Mouse (Mus musculus): ENCODE measurements around the gene Mtmr10.

DNA sequence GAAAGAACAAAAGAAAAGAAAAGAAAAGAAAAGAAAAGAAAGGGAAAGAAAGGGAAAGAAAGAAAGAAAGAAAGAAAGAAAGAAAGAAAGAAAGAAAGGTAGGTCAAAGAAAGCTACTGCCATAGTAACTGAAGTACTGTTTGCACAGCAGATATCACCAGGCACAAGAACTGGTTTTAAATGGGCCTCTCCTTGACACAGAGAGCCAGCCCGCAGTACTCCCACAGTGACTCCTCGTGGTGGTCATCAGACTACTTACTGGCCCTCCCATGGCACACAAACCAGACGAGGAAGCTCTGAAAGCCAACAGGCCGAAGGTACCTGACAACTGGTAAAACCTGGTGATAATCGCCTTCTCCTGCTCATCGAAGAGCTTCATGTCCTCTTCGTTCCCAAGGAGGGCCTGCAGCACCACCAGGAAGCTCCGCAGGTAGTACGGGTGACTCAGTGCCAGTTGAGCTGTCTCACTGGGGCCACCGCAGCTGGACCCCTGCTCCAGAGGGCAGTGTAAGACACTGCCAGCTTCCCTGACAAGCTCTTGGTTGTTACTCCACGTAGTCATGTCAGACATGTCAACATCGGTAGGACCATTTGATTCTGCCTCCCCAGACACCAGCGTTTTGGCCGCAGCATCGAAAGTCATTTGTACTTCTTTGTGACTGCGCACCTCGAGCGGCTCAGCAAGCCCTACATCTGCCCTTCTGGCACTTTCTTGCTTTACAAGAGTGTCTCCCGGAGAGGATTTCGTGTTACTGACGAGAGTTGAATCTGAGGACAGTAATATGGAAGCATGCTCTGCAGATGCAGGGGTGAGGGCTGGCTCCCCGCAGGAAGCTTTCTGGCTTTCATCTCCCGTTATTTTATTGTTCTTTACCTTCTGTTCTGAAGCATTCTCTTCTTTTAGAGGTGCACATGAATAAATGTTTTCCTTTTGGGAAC, 84.8 kb downstream of the Mtmr10 start:
- TF ChIP-seq CTCF (IDR thresholded peaks at IDR 0.05; ENCODE audit: extremely low read depth, insufficient read depth, low read length): no peak
- TF ChIP-seq POLR2A (IDR thresholded peaks at IDR 0.05; ENCODE audit: extremely low read depth, insufficient read depth, low read length): no peak

All from cortical plate, adult 2 months (tissue).